Mouse (Mus musculus): ENCODE data around the gene Gse1. TPM values are rescaled to one million over a fixed set of nuclear protein-coding genes. Genes with fewer than 3 reads are reported as not detected.

Gene Gse1
- polyA plus RNA-seq, 1 experiment from 2014 or later = 22.6 TPM

DNA sequence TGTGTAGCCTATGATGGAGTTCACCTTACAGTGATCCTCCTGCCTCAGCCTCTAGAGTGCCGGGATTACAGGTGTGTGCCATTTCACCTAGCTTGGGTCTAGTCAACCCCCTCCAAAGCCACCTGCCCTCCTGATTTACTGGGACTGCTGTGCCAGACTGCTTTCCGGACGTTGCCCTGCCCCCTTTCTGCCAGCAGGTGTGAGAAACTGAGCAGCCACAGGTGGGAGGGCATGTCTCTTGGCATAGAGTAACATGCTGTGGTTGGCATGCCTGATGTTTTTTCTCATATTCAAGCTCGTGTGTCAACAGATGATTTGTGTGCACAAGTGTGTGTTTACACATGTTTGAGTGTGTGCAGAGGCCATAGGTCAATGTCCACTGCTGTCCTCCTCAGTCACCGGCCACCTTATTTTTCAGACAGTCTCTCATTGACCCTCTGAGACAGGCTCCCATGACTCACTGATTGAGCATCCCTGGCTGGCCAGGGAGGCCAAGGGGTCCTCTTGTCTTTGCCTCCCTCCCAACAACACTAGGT is 15.7 kb downstream of the Gse1 start:
- H3K4me2 ChIP-seq (ENCODE audit: low read length) = no peak overlapping the region
- H3K27me3 ChIP-seq (replicated peaks; ENCODE audit: control insufficient read depth, insufficient read depth, low read length) = no peaks in the 10 kb centered on the region
- WGBS = 92% methylated on average over 5 of the region's 5 CpGs
- H3K4me1 ChIP-seq (ENCODE audit: control insufficient read depth, insufficient read depth, low read length) = no peaks in the 10 kb centered on the region
- no peaks in the 10 kb centered on the region for H3K36me3 ChIP-seq (ENCODE audit: control insufficient read depth, insufficient read depth, low read length)
- no peak overlapping the region for H3K9ac ChIP-seq (ENCODE audit: low read length)
- no peak overlapping the region for H3K4me3 ChIP-seq (ENCODE audit: low read depth, low read length)
- no peak overlapping the region for H3K27ac ChIP-seq (ENCODE audit: low read depth, low read length)
- H3K9me3 ChIP-seq (replicated peaks; ENCODE audit: control insufficient read depth, low read length) = no peaks in the 10 kb centered on the region
- no peak for ATAC-seq
- no peak for DNase-seq (ENCODE audit: low spot score)

DNA sequence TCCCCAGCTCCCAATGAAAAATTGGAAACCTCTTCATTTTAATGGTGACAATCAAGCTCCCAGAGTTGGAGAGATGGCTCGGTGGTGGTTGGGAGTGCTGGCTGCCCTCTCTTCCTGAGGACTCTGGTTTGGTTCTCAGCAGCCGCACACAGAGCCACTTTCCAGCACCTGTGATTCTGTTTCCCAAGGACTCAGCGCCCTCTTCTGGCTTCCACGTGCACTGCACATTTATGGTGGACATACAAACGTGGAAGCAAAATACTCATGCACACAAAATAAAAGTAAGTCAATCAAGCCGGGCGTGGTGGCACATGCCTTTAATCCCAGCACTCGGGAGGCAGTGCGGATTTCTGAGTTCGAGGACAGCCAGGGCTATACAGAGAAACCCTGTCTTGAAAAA is 16.3 kb downstream of the Gse1 start:
- Histone ChIP-seq H3K4me3 (ENCODE audit: low read depth, low read length) (no peak overlapping the region), H3K4me1 (ENCODE audit: control insufficient read depth, insufficient read depth, low read length) (no peaks in the 10 kb centered on the region), H3K9ac (ENCODE audit: low read length) (no peak overlapping the region), H3K4me2 (ENCODE audit: low read length) (no peak overlapping the region), H3K27ac (ENCODE audit: low read depth, low read length) (no peak overlapping the region), H3K36me3 (ENCODE audit: control insufficient read depth, insufficient read depth, low read length) (no peaks in the 10 kb centered on the region), H3K27me3 (replicated peaks; ENCODE audit: control insufficient read depth, insufficient read depth, low read length) (no peaks in the 10 kb centered on the region), H3K9me3 (replicated peaks; ENCODE audit: control insufficient read depth, low read length) (no peaks in the 10 kb centered on the region)
- 90% methylated on average over 10 of the region's 10 CpGs for WGBS
- DNase-seq (ENCODE audit: low spot score) (no peak), ATAC-seq (no peak)

DNA sequence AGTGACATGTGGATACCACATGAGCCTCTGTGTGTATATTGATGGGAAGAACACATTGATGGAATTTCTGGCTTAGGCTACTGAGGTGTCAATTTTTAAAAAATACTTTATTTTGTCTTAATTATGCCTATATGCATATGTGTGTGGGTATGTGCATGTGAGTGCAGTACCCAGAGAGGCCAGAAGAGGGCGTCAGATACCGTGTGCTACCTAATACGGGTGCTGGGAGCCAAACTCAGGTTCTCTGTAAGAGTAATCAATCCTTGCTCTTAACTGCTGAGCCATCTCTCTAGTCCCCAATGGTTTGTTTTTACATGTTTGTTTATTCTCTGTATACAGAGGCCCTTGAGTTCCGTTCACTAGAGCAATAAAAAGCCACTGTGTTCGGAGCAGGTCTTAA is 19.4 kb downstream of the Gse1 start:
- Histone ChIP-seq H3K4me3 (ENCODE audit: low read depth, low read length) (no peak overlapping the region), H3K4me1 (ENCODE audit: control insufficient read depth, insufficient read depth, low read length) (no peaks in the 10 kb centered on the region), H3K4me2 (ENCODE audit: low read length) (no peak overlapping the region), H3K9ac (ENCODE audit: low read length) (no peak overlapping the region), H3K27ac (ENCODE audit: low read depth, low read length) (no peak overlapping the region), H3K9me3 (replicated peaks; ENCODE audit: control insufficient read depth, low read length) (no peaks in the 10 kb centered on the region), H3K27me3 (replicated peaks; ENCODE audit: control insufficient read depth, insufficient read depth, low read length) (no peaks in the 10 kb centered on the region), H3K36me3 (ENCODE audit: control insufficient read depth, insufficient read depth, low read length) (no peaks in the 10 kb centered on the region)
- WGBS = 82% methylated on average over 5 of the region's 5 CpGs
- ATAC-seq (no peak), DNase-seq (ENCODE audit: low spot score) (no peak)

- Histone ChIP-seq H3K27ac (ENCODE audit: low read depth, low read length) (no peak overlapping the region), H3K4me1 (ENCODE audit: control insufficient read depth, insufficient read depth, low read length) (no peaks in the 10 kb centered on the region), H3K27me3 (replicated peaks; ENCODE audit: control insufficient read depth, insufficient read depth, low read length) (no peaks in the 10 kb centered on the region), H3K36me3 (ENCODE audit: control insufficient read depth, insufficient read depth, low read length) (no peaks in the 10 kb centered on the region), H3K4me3 (ENCODE audit: low read depth, low read length) (no peak overlapping the region), H3K4me2 (ENCODE audit: low read length) (no peak overlapping the region), H3K9me3 (replicated peaks; ENCODE audit: control insufficient read depth, low read length) (no peaks in the 10 kb centered on the region), H3K9ac (ENCODE audit: low read length) (no peak overlapping the region)
- DNase-seq (ENCODE audit: low spot score) (no peak), ATAC-seq (no peak)
- WGBS = 85% methylated on average over 7 of the region's 7 CpGs
These were observed 19.8 kb downstream of the Gse1 start for GRCm38 (mm10) chr8:120248031-120248430.

DNA sequence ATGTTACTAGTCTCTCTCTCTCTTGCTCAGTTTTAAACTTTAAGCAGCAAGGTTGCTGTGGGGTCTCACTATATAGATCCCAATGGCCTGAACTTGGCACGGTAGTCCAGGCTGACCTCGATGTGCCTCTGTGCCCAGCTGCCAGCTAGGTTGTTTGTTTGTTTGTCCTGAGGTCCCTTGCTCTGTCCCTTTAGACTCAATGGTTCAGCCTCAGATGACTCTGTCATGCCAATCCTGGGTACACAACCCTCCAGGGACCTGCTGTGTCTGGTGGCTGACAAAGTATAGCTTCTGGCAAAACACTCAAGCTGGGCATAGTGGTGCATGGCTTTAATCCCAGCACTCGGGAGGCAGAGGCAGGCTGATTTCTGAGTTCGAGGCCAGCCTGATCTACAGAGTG is 20.2 kb downstream of the Gse1 start:
- H3K36me3 ChIP-seq (ENCODE audit: control insufficient read depth, insufficient read depth, low read length) = no peaks in the 10 kb centered on the region
- ATAC-seq = no peak
- WGBS = 93% methylated on average over 4 of the region's 4 CpGs

DNA sequence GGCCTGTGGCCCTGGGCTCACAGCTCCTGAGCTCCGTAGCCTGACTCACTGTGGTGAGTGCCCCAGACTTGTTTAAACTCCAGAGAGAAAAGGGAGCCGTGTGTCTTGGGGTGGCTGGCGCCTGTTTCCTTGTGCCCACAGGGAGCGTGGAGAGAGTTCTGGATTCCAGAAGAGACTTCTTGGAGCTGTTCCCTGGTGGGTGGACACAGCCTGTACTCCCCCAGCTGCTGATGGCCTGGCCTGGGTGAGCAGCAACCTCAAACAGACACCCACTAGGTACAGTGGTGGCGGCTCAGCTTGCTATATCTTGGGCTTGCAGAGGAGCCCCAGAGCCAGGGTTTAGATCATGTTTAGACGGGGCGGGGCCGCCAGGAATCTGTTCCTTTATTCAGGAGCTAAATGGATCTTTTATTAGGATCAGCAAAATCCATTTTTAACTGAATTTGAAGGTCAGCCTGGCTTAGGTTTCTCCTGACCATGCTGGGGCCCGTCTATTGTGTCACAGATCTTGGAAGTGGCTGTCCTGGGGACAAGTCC is 21.6 kb downstream of the Gse1 start:
- Histone ChIP-seq H3K4me2 (ENCODE audit: low read length) (no peak overlapping the region), H3K36me3 (ENCODE audit: control insufficient read depth, insufficient read depth, low read length) (no peaks in the 10 kb centered on the region), H3K4me3 (ENCODE audit: low read depth, low read length) (no peak overlapping the region), H3K4me1 (ENCODE audit: control insufficient read depth, insufficient read depth, low read length) (no peaks in the 10 kb centered on the region), H3K27me3 (replicated peaks; ENCODE audit: control insufficient read depth, insufficient read depth, low read length) (no peaks in the 10 kb centered on the region), H3K27ac (ENCODE audit: low read depth, low read length) (no peak overlapping the region), H3K9ac (ENCODE audit: low read length) (no peak overlapping the region), H3K9me3 (replicated peaks; ENCODE audit: control insufficient read depth, low read length) (no peaks in the 10 kb centered on the region)
- no peak for ATAC-seq
- DNase-seq (ENCODE audit: low spot score) = no peak
- WGBS = 82% methylated on average over 9 of the region's 9 CpGs

More for the DNA sequence above, 20.2 kb downstream of the Gse1 start:
- no peak for DNase-seq (ENCODE audit: low spot score)
- H3K4me1 ChIP-seq (ENCODE audit: control insufficient read depth, insufficient read depth, low read length) = no peaks in the 10 kb centered on the region
- H3K27ac ChIP-seq (ENCODE audit: low read depth, low read length) = no peak overlapping the region
- no peaks in the 10 kb centered on the region for H3K9me3 ChIP-seq (replicated peaks; ENCODE audit: control insufficient read depth, low read length)
- H3K4me2 ChIP-seq (ENCODE audit: low read length) = no peak overlapping the region
- H3K9ac ChIP-seq (ENCODE audit: low read length) = no peak overlapping the region
- no peak overlapping the region for H3K4me3 ChIP-seq (ENCODE audit: low read depth, low read length)
- no peaks in the 10 kb centered on the region for H3K27me3 ChIP-seq (replicated peaks; ENCODE audit: control insufficient read depth, insufficient read depth, low read length)

DNA sequence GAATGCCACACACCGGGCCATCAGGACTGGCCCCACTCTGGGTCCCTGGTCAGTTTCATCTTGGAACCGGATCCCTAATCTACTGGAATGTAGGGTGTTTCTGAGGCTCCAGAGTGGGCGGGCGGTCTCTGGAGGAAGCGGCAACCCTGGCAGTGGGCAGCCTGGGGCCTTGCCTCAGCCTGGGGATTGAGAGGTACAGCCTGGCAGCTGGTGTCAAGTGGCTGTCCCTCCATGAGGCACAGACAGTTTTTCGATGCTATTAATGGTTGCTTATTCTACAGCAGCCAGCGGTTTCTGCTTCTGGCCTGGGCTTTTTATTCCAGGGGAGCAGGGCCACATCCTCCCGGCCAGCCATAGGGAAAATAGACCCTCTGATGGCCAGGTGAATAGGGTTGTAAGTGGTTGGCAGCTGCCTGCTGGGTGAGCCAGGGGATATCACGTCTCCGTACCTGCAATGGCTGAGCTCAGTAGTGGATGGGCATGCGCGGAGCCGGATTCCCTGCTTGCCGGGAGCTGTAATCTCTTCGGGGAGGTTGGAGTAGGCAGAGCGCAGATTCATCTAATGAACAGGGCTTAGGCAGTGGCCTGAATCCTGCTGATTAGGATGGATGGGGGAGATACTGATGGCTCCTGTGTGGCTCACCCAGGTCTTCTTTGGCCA is 22.6 kb downstream of the Gse1 start:
- no peak overlapping the region for H3K4me3 ChIP-seq (ENCODE audit: low read depth, low read length)
- DNase-seq (ENCODE audit: low spot score) (no peak), ATAC-seq (0 out of 2 replicates have a peak, but pooled peaks have one; percentile 37)
- peak overlapping the region; percentile 37; the same call in 1 of the 2 replicates for H3K9ac ChIP-seq (ENCODE audit: low read length)
- no peaks in the 10 kb centered on the region for H3K4me1 ChIP-seq (ENCODE audit: control insufficient read depth, insufficient read depth, low read length)
- 67% methylated on average over 16 of the region's 16 CpGs for WGBS
- H3K9me3 ChIP-seq (replicated peaks; ENCODE audit: control insufficient read depth, low read length) = no peaks in the 10 kb centered on the region
- H3K27me3 ChIP-seq (replicated peaks; ENCODE audit: control insufficient read depth, insufficient read depth, low read length) = no peaks in the 10 kb centered on the region
- no peaks in the 10 kb centered on the region for H3K36me3 ChIP-seq (ENCODE audit: control insufficient read depth, insufficient read depth, low read length)
- H3K4me2 ChIP-seq (ENCODE audit: low read length) = no peak overlapping the region
- peak overlapping the region; percentile 48; the same call in 1 of the 2 replicates for H3K27ac ChIP-seq (ENCODE audit: low read depth, low read length)

DNA sequence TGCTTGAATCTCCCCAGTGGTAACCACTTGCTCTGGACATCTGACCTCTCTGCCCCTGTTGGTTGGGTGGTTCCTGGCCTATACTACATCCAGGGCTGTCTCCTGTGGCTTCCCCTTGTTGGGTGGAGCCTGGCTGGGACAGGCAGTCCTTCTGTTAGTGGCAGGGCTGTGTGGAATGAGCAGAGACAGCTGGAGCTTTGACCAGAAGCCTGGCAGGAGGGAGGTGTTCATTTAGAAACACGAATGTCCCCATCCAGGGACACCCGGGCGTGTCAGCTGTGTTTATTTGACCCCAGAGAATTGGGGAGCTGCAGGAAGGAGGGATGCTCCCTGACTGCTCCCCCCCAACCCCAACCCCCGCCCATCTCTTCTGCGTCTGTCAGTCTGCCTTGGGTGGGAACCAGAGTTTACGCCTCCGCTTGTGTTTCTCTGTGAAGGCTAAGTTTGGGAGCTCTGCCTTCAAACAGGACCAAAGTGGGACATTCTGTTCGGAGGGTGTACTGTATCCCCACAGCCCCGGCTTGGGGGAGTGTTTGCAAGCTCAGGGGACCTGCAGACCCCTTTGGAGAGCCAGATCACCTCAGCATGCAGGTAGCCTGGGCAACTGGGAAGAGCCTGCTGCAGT is 23.3 kb downstream of the Gse1 start:
- WGBS = 78% methylated on average over 9 of the region's 9 CpGs
- peaks cover under 1% of the 10 kb centered on the region; the same call in 1 of the 2 replicates for H3K4me1 ChIP-seq (ENCODE audit: control insufficient read depth, insufficient read depth, low read length)
- no peaks in the 10 kb centered on the region for H3K36me3 ChIP-seq (ENCODE audit: control insufficient read depth, insufficient read depth, low read length)
- no peak overlapping the region for H3K4me3 ChIP-seq (ENCODE audit: low read depth, low read length)
- no peak for DNase-seq (ENCODE audit: low spot score)
- no peaks in the 10 kb centered on the region for H3K9me3 ChIP-seq (replicated peaks; ENCODE audit: control insufficient read depth, low read length)
- ATAC-seq = no peak
- H3K27me3 ChIP-seq (replicated peaks; ENCODE audit: control insufficient read depth, insufficient read depth, low read length) = no peaks in the 10 kb centered on the region
- peak overlapping the region; percentile 37; the same call in 1 of the 2 replicates for H3K9ac ChIP-seq (ENCODE audit: low read length)
- H3K4me2 ChIP-seq (ENCODE audit: low read length) = no peak overlapping the region
- H3K27ac ChIP-seq (ENCODE audit: low read depth, low read length) = peak overlapping the region; percentile 14; the same call in 1 of the 2 replicates

GRCm38 (mm10) chr8:120253626-120254025 is 25.4 kb downstream of the Gse1 start:
- no peak for ATAC-seq
- Histone ChIP-seq H3K27ac (ENCODE audit: low read depth, low read length) (no peak overlapping the region), H3K36me3 (ENCODE audit: control insufficient read depth, insufficient read depth, low read length) (no peaks in the 10 kb centered on the region), H3K9ac (ENCODE audit: low read length) (no peak overlapping the region), H3K4me2 (ENCODE audit: low read length) (no peak overlapping the region), H3K27me3 (replicated peaks; ENCODE audit: control insufficient read depth, insufficient read depth, low read length) (no peaks in the 10 kb centered on the region), H3K4me3 (ENCODE audit: low read depth, low read length) (no peak overlapping the region), H3K9me3 (replicated peaks; ENCODE audit: control insufficient read depth, low read length) (no peaks in the 10 kb centered on the region), H3K4me1 (ENCODE audit: control insufficient read depth, insufficient read depth, low read length) (peaks cover 9% of the 10 kb centered on the region)
- WGBS = 82% methylated on average over 8 of the region's 8 CpGs
- DNase-seq (ENCODE audit: low spot score) = no peak
